Mouse (Mus musculus): ENCODE results near the gene Hpn.

Hpn gene

DNA sequence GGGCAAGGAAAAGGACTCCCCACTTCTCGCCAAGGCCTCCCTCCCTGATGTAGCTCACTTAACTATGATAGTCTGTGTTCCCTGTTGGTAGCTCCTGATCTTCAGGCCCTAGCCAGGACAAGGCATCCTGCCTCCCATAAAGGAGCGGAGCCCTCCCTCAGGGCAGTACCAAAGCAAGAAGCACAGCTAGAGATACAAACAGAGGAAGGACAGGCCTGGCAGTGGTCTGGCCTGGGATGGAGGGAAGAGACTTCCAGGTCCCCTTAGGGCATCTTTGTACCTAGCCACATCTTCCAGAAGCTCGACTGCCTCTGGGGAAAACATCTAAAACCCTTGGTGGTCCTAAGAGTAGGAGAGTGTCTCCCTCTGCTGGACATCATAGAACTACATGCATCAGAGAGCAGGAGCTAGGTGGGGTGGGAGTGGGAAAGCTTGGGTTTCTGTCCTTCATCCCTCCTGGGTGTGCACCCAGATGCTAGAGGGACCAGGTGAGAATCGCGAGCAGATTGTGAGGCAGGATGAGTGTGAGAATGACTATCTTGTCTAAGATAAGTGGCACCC, 37.1 kb downstream of the Hpn start:
- peak; percentile 75 for DNase-seq

DNA sequence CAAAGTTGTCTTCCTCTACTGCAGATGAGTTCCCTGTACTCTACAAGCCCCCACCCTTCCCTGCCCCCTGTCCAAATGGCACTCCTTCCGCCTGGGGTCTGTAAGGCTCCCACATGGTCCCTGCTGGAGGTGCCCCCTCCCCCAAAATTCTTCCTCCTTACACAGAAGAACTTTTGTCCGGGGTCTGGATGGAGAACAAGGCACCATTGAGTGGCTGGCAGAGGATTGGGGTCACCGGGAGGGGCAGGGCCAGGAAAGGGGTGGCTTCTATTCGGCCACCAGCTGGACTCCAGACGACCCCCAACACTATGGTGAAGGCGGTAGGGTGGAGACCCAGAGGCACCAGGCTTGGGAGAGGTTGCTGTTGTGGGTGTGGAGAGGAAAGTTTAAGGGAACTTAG, 37.6 kb downstream of the Hpn start:
- DNase-seq, result no peak

DNA sequence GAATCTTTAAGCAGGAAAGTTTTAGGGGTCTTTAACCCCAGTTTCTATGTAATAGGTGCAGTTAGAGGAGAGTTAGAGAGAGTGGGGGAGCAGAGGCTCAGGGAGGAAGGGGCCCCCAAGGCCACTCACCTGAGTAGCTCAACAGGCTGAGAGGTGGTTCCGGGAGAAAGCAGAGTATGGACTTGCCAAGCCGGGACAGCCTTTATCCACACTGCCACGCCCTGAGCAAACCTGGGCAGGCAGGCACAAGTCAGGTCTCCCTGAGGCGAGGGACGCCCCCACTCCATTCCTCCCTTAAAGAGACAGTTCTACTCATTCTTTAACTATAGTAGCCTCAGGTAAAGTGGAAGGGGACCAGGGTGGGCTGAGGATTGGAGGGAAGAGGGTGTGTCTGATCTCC, 38.6 kb downstream of the Hpn start, which contains the start of gene Fxyd3:
Fxyd3 (minus strand) TSS at position 213 of the 400 bp plus-strand sequence.
- DNase-seq, result peak; percentile 47

DNA sequence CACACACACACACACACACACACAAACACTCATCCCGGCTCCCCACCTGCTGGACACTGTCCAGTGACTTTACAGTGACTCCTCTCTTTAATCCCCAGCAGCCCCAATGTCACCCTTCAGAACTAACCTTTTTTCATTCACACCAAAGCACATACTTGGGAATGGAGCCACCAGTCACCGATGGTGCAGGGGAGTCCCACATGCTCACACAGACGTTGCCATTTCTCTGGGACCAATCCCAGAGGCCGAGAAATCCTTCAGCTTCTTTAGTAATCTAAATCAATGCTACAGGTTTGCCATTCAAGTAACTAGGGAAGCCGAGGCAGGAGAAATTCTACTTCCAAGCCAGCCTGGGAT, 40.4 kb downstream of the Hpn start:
- no peak for DNase-seq

DNA sequence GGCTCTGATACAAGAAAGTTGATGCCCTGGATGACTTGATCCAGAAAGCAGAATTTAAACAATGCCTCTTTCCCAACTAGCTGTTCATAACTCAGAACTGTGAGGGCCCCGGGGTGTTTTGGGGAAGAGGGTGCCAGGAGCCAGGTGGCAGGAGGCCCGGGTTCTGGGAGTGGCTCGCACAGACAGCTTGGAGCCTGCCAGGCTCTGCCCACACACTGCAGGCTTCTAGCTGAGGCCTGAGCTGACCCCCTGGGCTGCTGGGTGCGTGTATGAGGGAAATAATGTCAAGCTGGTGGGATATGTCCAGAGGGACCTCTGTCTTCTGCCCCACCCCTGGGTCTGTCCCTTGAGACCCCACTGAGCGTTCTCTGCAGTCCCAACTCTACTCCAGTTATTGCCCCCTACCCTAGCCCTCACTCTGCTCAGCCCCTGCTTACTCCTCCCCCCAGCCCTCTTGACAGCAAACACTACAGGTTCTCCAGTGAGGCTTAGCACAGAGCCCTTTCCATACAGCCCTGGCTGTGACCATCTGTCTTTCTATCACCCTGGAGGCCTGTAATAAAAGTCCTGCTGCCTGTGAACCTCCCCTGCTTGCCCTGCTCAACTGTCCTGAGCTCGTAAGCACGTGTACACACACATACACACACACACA, 40.9 kb downstream of the Hpn start:
- DNase-seq, result no peak

DNA sequence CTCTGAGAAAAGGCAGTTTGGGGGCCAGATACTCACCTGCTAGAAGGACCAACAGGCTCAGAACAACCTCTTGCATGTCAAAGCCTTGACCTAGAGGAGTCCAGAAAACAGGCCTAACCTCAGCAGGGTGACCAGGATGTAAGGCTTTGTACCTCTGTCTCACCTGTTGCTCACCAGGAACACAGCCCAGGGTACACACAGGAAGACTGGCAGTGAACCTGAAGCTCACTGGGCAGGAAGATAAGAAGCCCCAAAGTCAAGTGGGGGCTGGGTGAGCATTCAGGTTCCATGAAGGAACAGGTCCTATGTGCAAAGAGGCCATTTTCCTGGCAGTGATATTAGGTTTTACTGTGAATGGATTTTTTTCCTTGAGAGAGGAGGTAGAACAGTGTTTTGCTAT, 41.5 kb downstream of the Hpn start:
- DNase-seq, result no peak

DNA sequence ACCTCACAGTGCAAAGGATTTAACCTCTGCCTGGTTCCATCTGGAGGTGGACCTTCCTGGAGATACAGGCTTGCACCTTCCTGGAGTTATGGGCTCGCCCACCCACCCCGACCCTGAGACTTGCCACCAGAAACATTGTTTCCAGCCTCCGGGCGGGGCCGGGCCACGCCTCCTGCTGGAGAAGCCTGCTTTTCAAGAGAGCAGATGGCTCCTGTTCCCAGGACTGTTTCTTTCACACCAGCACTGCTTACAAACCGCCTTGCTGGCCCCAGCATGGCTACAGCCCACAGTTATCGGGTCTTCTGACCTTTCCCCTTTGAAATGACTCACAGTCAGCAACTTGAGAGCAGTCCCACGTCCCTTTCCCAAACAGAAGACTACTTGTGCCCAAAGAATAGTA, 42.8 kb downstream of the Hpn start:
- DNase-seq, result no peak

DNA sequence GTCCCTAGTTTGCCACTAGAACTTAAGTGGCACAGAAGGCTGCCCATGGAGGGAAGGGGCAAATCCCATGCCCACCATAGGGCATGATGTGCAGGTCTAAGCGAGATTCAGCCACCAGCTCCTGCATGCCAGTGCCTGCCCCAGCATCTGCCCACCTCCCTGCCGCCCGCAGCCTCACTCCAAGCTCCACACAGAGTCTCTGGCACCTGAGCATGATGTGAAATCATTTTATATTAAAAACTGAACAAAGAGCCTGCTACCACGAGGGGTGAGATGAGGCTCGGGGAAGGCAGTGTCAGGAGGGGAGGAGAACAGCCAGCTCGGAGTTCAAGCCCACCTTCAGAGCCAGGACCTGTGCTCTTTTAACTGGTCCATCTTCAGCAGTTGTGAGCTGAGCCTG, 44.8 kb downstream of the Hpn start:
- DNase-seq, result no peak

DNA sequence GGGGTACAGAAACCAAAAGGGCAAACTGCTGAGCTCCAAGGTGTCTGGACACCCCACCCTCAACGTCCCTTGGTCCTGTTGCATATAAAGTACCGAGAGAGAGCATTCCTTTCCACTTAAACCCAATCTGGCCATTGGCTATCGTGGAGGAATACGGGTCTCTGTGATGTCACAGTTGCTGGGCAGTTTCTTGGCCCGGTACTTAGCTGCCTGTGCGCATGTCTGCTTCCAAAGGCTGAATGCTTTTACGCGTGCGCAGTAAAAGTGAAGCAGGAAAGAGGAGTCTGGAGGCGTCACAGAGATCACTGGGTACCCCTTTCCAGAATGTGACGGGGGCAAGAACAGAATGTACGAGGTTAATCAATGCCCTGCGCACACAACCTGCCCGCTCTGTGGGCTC, 45.6 kb downstream of the Hpn start:
- no peak for DNase-seq

DNA sequence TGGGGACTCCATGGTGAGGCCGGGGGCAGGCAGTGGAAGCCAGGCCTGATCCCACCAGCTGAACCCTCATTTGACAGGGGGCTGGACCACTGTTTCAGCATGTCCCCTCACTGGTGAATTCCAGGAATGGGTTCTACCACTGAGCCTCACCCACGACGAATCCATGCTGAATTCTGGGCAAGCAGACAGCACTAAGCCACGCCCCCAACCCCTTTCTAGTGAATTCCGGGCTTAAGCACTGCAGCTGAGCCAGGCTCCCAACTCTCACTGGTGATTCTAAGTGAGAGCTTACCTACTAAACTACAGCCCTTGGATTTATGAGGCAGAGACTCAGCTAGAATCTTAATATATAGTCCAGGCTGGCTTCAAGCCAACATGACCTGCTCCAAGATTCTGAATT, 47.3 kb downstream of the Hpn start:
- DNase-seq, result peak; percentile 49

DNA sequence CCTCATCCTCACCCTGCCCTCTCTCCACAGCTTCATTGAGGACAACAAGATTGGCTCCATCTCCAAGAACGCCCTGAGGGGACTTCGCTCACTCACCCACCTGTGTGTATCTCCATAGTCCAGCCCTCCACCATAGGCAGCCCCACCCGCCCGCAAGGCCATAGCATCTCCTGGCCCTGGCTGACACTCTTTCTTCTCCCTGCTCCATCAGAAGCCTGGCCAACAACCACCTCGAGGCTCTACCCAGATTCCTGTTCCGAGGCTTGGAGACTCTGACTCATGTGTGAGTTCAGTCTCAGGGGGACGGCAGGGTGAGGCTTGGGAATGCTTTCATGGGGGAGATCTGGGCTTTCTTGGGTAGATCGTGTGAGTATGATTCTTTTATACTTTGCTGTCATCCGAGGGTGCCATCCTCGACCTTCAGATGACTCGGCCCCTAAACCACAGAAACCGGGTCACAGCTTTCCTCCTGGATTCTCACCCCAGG, 52.0 kb downstream of the Hpn start:
- DNase-seq, result no peak

DNA sequence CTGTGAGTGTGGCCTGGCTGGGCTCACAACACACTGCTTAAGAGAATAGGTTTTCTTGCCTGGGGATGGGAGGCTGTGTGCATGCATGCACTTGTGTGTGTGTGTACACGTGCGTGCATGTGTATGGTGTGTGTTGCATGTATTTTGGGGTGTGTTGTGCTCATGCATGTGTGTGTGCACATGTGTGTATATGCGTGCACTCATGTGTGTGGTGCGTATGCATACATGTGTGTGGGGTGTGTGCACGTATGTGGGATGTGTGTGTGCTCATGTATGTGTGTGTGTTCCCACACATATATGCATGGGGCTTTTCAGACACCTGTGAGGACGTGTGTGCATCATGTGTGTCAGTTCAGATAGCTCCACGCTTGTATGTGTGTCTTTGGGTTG, 54.5 kb downstream of the Hpn start:
- no peak for DNase-seq

DNA sequence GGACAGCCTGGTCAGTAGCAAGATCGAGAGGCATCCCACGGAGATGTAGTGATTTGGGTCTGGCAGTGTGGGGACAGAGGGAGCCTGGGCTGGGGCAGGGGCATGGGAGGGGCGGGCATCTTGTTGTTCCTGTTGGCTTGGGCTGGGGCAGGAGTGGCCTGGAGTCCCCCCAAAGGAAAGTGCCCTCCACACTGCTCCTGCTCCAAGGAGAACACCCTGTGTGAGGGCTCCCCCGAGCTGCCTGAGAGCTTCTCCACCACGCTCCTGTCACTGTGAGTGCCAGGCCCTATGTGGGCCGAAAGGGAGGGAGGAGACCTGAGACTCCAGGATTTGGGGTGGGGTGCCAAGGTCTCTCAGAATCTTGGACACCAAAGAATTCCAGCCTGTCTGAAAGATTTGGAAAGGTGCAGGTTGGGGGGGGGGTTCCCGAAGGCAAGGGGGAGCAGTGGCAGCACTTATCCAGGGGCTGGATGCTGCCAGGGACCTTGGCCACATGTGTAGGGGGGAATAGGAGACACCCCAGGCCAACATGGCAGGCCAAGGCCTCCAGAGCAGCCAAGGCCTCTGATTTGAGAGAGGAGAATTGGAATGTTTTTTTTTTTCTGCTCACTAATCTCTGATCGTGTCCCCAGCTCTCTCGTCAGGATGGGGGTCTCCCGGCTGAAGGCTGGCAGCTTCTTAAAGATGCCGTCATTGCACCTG, 55.0 kb downstream of the Hpn start:
- no peak for DNase-seq

DNA sequence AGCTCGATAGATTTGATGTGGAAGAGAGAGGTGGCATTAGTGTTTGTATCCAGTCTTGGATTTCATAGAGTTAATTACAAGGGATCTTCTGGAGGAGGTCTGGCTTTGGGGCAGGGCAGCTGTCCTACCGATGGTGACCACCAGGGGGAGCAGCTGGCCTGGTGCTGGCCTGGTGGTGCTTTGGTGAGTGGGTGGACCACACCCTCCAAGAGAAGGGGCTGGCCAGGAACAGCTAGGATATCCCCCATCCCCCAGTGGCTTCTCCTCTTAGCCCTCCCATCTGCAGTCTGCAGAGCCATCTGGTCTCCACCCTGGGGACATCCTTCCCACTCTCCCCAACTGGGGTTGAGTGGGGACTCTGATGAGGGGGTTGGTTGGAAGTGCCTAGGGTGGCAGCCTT, 56.0 kb downstream of the Hpn start, which contains the start of gene Lgi4:
Lgi4 (plus strand) TSS at position 235 of the 400 bp plus-strand sequence.
- DNase-seq, result peak; percentile 89

DNA sequence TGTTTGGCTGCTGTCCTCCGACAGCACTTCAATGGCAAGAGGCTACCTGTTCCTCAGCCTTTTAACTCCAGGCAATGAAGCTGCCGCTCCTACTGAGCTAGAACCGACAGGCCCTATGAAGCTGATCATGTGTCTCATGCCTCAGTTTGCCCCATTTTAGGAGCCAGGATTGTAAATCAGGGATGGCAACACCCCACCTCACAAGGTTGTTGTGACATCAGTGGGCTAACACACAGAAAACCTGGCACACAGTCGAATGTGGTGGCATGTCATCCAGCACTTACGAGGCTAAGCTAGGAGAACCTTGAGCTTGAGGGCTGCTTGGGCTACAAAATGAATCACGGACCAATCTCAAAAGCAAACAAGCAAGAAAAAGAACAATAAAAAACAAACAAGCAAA, 56.9 kb downstream of the Hpn start:
- DNase-seq, result no peak

DNA sequence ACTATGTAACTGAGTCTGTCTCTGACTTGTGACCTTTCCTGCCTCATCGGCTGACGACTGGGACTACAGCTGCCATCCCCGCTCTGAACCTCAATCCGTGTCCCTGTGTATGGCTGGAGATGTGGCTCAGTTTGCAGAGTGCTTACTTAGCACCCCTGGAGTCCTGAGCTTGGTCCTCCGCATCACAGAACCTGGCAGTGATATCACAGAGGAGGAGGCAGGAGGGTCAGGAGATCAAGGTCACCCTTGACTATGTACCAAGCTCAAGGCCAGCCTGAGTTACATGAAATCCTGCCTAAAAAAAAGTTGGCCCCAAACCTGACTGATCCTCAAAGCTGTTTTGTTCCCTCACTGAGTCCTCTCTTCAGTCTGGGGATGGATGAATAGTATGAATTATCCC, 57.4 kb downstream of the Hpn start:
- DNase-seq, result no peak

DNA sequence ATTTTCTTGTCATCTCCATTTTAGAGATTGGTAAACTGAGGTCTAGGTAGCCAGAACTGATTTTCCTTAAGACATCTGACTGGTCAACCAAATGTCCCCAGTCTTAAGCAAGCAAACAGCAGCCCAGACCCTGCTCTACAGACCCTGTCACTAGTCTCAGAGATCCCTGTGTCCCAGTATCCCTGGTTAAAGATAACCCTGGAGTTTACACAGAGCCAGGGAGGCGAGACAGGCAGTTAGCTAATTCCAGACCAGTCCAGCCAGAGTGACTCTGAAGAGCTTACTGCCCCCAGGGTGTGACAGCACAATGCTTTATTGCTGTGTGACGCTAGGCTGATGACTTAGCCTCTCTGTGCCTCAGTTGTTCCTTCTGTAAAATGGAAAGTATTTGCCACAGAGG, 58.0 kb downstream of the Hpn start, which contains the start of gene Fxyd1:
Fxyd1 (minus strand) TSS at position 129 of the 400 bp plus-strand sequence.
- no peak for DNase-seq

DNA sequence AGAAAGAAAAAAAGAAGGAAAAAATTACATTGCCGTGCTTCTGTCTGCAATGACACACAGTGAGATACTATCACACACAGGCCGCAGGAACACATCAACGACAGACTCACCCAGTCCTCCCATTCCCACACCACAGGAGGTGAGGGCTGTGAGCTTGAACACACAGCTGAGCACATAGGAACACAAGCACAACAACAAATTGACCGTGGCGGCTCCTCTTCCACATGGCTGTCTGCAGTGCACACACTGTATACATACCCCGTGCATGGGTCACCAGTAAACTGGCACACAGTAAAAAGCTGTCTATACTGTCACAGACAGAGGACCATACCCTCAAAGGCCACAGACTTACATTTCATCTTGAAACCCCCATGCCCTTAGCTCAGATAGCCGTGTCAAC, 58.6 kb downstream of the Hpn start:
- DNase-seq, result no peak

DNA sequence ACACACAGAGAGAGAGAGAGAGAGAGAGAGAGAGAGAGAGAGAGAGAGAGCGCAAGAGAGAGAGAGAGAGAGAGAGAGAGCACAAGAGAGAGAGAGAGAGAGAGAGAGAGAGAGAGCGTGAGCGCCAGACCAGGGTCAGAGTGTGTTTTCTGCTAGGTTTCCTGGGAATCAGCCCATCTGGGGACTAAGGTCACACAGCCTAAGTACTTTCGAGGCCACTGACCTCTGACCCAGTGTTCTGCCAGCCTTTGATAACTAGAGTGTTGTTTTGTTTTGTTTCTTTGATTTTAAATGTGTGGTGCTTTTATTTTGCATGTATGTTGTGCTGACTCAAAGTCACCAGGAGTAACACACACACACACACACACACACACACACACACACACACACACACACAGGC, 59.2 kb downstream of the Hpn start:
- peak; percentile 69 for DNase-seq

DNA sequence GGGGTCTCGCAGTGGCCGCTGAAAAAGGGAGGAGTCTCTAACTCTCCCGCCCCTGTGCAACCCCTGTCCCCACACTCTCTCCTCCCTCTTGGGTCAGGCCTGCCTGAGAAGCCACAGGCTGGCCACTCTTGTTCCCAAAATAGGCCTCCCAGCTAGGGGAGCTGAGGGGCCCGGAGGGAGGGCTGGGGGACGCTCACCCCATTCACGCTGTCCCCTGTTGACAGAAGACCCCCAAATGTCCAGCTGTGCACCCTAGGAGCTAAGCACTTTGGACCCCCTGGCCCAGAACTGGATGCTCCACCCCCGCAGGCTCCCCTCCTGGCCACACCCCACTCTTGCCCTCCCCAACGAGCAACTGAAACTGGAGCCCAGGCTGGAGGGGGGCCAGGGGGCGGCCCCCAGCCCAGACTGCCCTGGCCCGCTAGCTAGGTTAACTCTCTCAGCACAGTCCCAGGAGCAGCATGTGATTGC, 59.7 kb downstream of the Hpn start:
- peak; percentile 73 for DNase-seq

DNA sequence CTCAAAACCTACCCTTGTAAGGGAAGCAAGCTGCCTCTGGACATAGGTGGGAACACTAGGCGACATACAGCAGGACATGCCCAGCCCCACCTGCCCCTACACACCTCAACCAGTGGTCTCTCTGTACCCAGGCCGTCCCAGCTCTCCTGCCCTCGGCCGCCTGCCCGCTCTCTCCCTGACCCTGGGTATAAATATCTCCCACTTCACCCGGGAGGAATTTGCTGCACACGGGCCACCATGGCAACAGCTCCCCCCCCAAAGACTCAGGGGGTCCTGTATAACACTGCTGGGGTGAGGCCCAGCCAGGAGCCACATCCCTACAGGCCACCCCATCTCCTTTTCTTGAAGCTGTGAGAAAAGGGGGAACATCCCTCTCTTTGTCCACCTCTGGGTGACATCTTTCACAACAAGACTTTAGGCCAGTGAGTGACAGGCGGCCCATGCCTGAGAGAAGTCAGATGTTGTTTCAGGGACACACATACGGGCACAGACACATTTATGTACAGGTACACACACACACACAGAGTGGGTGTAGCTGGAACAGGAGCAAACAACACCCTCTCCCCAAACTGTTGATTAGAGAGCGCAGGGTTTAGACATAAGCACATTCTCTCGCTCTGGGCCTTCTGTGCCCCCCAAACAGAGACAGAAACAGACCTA, 60.3 kb downstream of the Hpn start:
- DNase-seq, result peak; percentile 29

DNA sequence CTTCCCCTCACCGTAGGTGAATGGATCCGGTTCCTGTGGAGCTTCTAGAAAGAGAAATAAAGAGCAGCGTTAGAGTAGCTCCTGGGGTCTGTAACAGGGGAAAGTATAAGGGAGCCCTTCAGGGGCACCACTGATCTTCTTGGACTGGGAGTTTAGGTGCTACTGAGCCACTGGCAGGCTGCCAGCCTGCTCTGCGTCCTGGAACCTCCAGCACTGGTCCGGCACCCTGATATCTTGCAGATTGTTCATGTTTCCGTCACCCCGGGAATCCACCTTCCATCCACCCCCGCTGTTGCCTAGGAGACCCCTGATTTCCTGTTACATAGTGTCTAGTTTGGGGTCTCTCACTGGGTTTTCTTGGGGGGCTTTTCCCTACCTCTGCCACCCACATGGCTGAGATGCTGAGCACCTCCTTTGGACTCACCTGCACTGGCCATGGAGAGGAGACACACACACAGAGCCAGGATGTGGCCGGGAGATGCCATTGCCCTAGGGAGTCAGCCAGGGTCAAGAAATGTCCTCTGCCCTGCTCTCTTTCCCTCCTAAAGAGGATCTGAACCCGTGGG, 61.1 kb downstream of the Hpn start:
- no peak for DNase-seq

All from lung, postnatal 36 days (tissue).